Mouse (Mus musculus) heart, postnatal 25 days (tissue): ENCODE results near the gene Cd46. TPM values are rescaled to one million over a fixed set of nuclear protein-coding genes. Genes with fewer than 3 reads are reported as not detected.

Experiments
- microRNA-seq: library from miRNA; unstranded; fragments of <30 nt; microRNA quantifications from one replicate; pipeline ENCODE4 v1.2.0, GENCODE M21; 2022
- total RNA-seq, 2 experiments: library from RNA; stranded (reverse); gene quantifications; 2 replicates each; pipeline ENCODE4 v1.2.3; 2021

Gene Cd46
- total RNA-seq, 2 experiments from 2014 or later: 0.75 to 1.1 TPM

Small RNA genes lying within 50 kb of the gene (microRNA-seq; reads per million reads assigned to microRNA genes)
- gene Mir29b-2 (13.9 reads per million, percentile 30 among the genes with 10 or more reads in this experiment), gene Mir29c (226 reads per million, percentile 66 among the genes with 10 or more reads in this experiment)

Other genes with a start within 250 kb of the Cd46 start
- gene Cd34, start 153.4 kb downstream of the Cd46 start, total RNA-seq: 100 to 1,000 TPM in 1 of 2 experiments, 10 to 100 TPM in 1; 97.4 to 128 TPM
- 10 to 100 TPM; 59.8 to 66.0 TPM for gene Cr1l, start 39.3 kb upstream of the Cd46 start, total RNA-seq
- gene Cr2, start 84.5 kb upstream of the Cd46 start, total RNA-seq: under 1 TPM; 0.13 to 0.48 TPM